Mouse (Mus musculus) ES-E14 (cell line): Measurements from ENCODE around the gene Plrg1. TPM values are rescaled to one million over a fixed set of nuclear protein-coding genes. Genes with fewer than 3 reads are reported as not detected.

ENCODE experiments used
- DNase-seq: peaks from one replicate; pipeline ENCODE4 v3.0.0-alpha.2; 2013; ENCODE audit warnings: low read depth, low spot score
- H3K27ac ChIP-seq: 2 replicates; pipeline ENCODE4 v1.5.1; 2012; ENCODE audit warnings: low read depth, mild to moderate bottlenecking, low read length, moderate library complexity, mixed read lengths; ENCODE audit not compliant: poor library complexity, insufficient read depth, severe bottlenecking
- H3K36me3 ChIP-seq: 2 replicates; pipeline ENCODE4 v1.6.1; 2012; ENCODE audit warnings: mild to moderate bottlenecking, low read length, moderate library complexity, mixed read lengths; ENCODE audit not compliant: control insufficient read depth, poor library complexity, insufficient read depth, severe bottlenecking
- H3K4me1 ChIP-seq, 2 experiments: fragments of 150-350 bp in 1 of 2; sonication (generic) in 1 of 2; 2 replicates each; pipeline ENCODE4 v1.6.1; 2012; ENCODE audit warnings: low read length in 2 of 2, mild to moderate bottlenecking in 1 of 2, mixed read lengths in 1 of 2; ENCODE audit not compliant: control insufficient read depth in 2 of 2, insufficient read depth in 2 of 2, poor library complexity in 1 of 2
- H3K4me3 ChIP-seq, 2 experiments: fragments of 150-350 bp in 1 of 2; sonication (generic) in 1 of 2; 2 replicates each; pipeline ENCODE4 v1.5.1; 2012; ENCODE audit warnings: low read length in 2 of 2, low read depth in 1 of 2, mild to moderate bottlenecking in 1 of 2, mixed read lengths in 1 of 2; ENCODE audit not compliant: insufficient read depth in 1 of 2, poor library complexity in 1 of 2, severe bottlenecking in 1 of 2
- H3K9ac ChIP-seq: 2 replicates; pipeline ENCODE4 v1.6.1; 2012; ENCODE audit warnings: low read depth, mild to moderate bottlenecking, low read length, mixed read lengths; ENCODE audit not compliant: poor library complexity, insufficient read depth, severe bottlenecking
- H3K9me3 ChIP-seq: fragments of 150-350 bp; sonication (generic); 2 replicates; pipeline ENCODE4 v1.6.1; 2012; ENCODE audit warnings: low read depth, mild to moderate bottlenecking, low read length; ENCODE audit not compliant: control insufficient read depth, insufficient read depth
- CHD2 ChIP-seq: IDR thresholded peaks from 2 replicates; pipeline ENCODE4 v1.6.1; 2014; ENCODE audit warnings: mild to moderate bottlenecking, low read depth, low read length, inconsistent platforms
- HCFC1 ChIP-seq: IDR thresholded peaks from 2 replicates; pipeline ENCODE4 v1.6.1; 2012; ENCODE audit warnings: low read length, inconsistent platforms, borderline replicate concordance; ENCODE audit not compliant: insufficient read depth
- MAFK ChIP-seq: IDR thresholded peaks from 2 replicates; pipeline ENCODE4 v1.6.1; 2014; ENCODE audit warnings: mild to moderate bottlenecking, low read depth, low read length, inconsistent platforms; ENCODE audit not compliant: insufficient read depth
- ZC3H11A ChIP-seq: IDR thresholded peaks from 2 replicates; pipeline ENCODE4 v1.6.1; 2012; ENCODE audit warnings: low read depth, mild to moderate bottlenecking, inconsistent platforms, low read length, borderline replicate concordance
- ZNF384 ChIP-seq: IDR thresholded peaks from 2 replicates; pipeline ENCODE4 v1.6.1; 2012; ENCODE audit warnings: low read depth, low read length, inconsistent platforms
- in situ Hi-C, 2 experiments: fragments of 600-800 bp; cut with MboI; formaldehyde crosslinking; loops; one replicate each; pipeline ENCODE4 v1.15.1; 2025; ENCODE audit warnings: low sequenced_read_pairs in 2 of 2, inconsistent platforms in 1 of 2; ENCODE audit not compliant: unreplicated experiment in 2 of 2
- total RNA-seq: library from RNA; depleted of rRNA; stranded (reverse); fragments of 300-350 nt; gene quantifications from 2 replicates; pipeline ENCODE4 v1.2.3, GENCODE M21; 2012

The Plrg1 gene
- total RNA-seq, 1 experiment: 81.7 TPM

GRCm38 (mm10) chr3:83102286-83102685 is 47.0 kb downstream of the Plrg1 start:
- H3K9ac ChIP-seq: no peak overlapping the region
- no peak for TF ChIP-seq ZC3H11A
- no peak for TF ChIP-seq CHD2
- no peak for TF ChIP-seq MAFK
- TF ChIP-seq HCFC1: no peak
- TF ChIP-seq ZNF384: no peak
- no peak for DNase-seq
- no peaks in the 10 kb centered on the region for H3K9me3 ChIP-seq
- no peaks in the 10 kb centered on the region for H3K4me1 ChIP-seq
- H3K36me3 ChIP-seq: no peaks in the 10 kb centered on the region
- no peak overlapping the region for H3K27ac ChIP-seq
- in situ Hi-C loops: no loop called here
- H3K4me3 ChIP-seq: no peak overlapping the region

DNA sequence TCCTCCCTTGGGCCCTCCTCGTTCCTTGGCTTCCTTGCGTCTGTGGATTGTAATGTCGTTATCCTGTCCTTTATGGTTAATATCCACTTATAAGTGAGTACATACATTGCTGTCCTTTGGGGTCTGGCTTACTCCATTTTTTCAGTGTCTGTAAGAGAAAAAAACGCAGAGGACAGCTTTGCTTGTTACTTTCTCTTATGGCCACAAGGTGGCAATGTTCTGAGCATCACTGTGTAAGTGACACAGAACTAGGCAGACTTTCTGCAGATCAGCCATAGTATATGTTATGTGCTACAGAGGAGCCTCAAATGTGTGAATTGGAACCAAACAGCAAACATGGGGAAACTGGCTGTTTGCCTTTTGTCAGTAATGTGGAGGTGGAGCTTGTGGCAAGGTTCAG is 54.8 kb downstream of the Plrg1 start:
- Histone ChIP-seq H3K4me3 (no peak overlapping the region), H3K9me3 (no peaks in the 10 kb centered on the region), H3K27ac (no peak overlapping the region), H3K4me1 (no peaks in the 10 kb centered on the region; a peak in 1 of 4 replicates), H3K36me3 (no peaks in the 10 kb centered on the region), H3K9ac (no peak overlapping the region)
- DNase-seq: no peak
- TF ChIP-seq ZC3H11A: no peak
- TF ChIP-seq MAFK: no peak
- no peak for TF ChIP-seq CHD2
- TF ChIP-seq HCFC1: no peak
- TF ChIP-seq ZNF384: peak; percentile 90
- in situ Hi-C loops: no loop called here

DNA sequence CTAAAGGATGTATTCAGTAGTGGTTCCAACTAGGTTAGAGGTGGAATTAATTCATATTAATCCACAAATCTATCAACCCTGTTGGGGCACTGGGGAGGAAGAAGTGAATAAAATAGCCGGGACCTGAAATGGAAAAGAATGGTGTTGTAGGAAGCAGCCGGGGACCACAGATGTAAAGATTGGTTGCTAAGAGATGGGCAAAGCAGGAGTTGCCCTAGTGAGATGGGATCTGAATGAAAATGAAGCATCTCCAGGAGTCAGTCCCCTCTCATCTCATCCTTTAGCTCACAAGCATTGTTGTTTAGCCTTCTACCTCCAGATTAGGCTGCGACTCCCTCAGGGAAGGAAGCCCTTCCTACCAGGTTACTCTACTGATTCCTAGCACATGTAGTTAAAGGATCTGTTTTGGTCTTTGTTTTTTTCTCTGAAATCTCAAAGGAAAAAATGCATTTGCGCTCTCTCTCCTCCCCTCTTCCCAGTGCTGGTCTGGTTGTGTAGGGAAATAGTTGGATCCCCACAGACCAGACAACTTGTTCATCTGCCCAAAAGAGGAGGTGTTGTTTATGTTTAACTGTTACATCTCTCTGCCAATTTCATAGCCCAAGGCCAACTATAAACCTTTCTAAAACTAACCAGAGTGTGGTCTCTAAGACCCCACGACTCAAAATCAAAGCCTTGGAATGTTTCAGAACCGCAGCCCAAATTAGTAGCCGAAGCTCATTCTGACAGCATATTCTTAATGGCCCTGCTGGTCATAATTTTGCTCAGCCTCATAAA is 56.4 kb downstream of the Plrg1 start:
- H3K9ac ChIP-seq: no peak overlapping the region
- DNase-seq: no peak

GRCm38 (mm10) chr3:83112869-83113268 is 57.5 kb downstream of the Plrg1 start:
- no peaks in the 10 kb centered on the region; a peak in 1 of 4 replicates for H3K4me1 ChIP-seq
- DNase-seq: no peak
- no peaks in the 10 kb centered on the region for H3K36me3 ChIP-seq
- H3K9ac ChIP-seq: no peak overlapping the region
- no peaks in the 10 kb centered on the region for H3K9me3 ChIP-seq
- H3K27ac ChIP-seq: no peak overlapping the region
- in situ Hi-C loops: no loop called here
- no peak overlapping the region for H3K4me3 ChIP-seq
- no peak for TF ChIP-seq MAFK
- TF ChIP-seq ZNF384: no peak
- TF ChIP-seq ZC3H11A: no peak
- TF ChIP-seq HCFC1: no peak
- TF ChIP-seq CHD2: no peak

More for the DNA sequence above, 56.4 kb downstream of the Plrg1 start:
- in situ Hi-C loops: no loop called here
- Histone ChIP-seq H3K4me3 (no peak overlapping the region), H3K27ac (no peak overlapping the region), H3K4me1 (no peaks in the 10 kb centered on the region; a peak in 1 of 4 replicates), H3K9me3 (no peaks in the 10 kb centered on the region), H3K36me3 (no peaks in the 10 kb centered on the region)
- TF ChIP-seq CHD2: no peak
- TF ChIP-seq ZC3H11A: no peak
- no peak for TF ChIP-seq MAFK
- TF ChIP-seq HCFC1: no peak
- no peak for TF ChIP-seq ZNF384
